In the genomic region with DNA sequence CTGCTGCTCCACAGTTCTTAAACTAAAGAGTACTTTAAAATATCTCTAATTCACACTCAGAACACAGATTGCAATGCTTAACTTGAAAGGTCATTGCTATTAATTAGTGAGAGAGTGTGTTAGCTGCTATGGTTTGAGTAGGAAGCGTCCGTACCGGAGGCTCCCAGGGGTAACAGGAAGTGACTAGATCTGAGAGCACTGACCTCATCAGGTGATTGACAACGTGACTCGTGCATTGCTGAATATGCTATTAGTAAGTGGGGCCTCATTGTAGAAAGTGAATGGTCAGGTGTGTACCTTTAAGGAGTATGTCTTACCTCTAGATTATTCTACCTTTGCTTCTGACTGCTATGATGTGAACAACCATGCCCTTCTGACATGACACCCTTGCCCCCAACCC, we compare ENCODE assay signal across 30 mouse cellular contexts. TPM values are rescaled to one million over a fixed set of nuclear protein-coding genes. Genes with fewer than 3 reads are reported as not detected.
DNase-seq lines count a peak whose midpoint lies in the region; TF ChIP-seq lines count a peak whose summit lies in the region.
"Had no signal": no experiment of that assay in that cellular context is flagged by ENCODE, and none has a peak within 500 bp of the region (broad histone marks: within the 10 kb centered on the region; RNA-seq: fewer than 3 reads in every experiment).

No protein-coding gene starts in this region.

- dilution Hi-C loops in CH12.LX (cut with MboI; ENCODE audit: extremely low pct_ligation_motif_present, extremely low pct_unique_long_range_greater_than_20kb, low sequenced_read_pairs) = no loop called here

- peaks cover 1% of the 10 kb centered on the region for H3K27me3 ChIP-seq in CH12.LX (replicated peaks)
- H3K27me3 ChIP-seq: embryonic facial prominence, embryonic 12.5 days; intestine, embryonic 15.5 days had no signal

- TF ChIP-seq RAD21 in CH12.LX (IDR thresholded peaks at IDR 0.05; ENCODE audit: low read depth, low read length) = no peak

- no peak overlapping the region for H3K4me3 ChIP-seq in CH12.LX (replicated peaks in 1 of 3; ENCODE audit: low read depth in 2 of 3, low read length in 2 of 3, poor library complexity in 1 of 3)
- H3K4me3 ChIP-seq: embryonic facial prominence, embryonic 12.5 days; heart, adult 2 months; heart, embryonic 12.5 days; hindbrain, embryonic 10.5 days; hindbrain, embryonic 15.5 days; intestine, embryonic 15.5 days; liver, embryonic 15.5 days; midbrain, embryonic 12.5 days; myocyte had no signal

- in situ Hi-C loops in CH12.LX (cut with MboI; ENCODE audit: low pct_ligation_motif_present, low pct_unique_long_range_greater_than_20kb, low sequenced_read_pairs) = no loop called here

- H3K4me1 ChIP-seq in CH12.LX (ENCODE audit: control insufficient read depth in 1 of 2, insufficient read depth in 2 of 2) = no peaks in the 10 kb centered on the region
- H3K4me1 ChIP-seq: hindbrain, embryonic 15.5 days had no signal

- H3K36me3 ChIP-seq in CH12.LX (replicated peaks in 1 of 2; ENCODE audit: control insufficient read depth in 1 of 2, insufficient read depth in 1 of 2, low read length in 1 of 2) = no peaks in the 10 kb centered on the region
- H3K36me3 ChIP-seq: embryonic facial prominence, embryonic 12.5 days; heart, embryonic 12.5 days; hindbrain, embryonic 10.5 days; hindbrain, embryonic 15.5 days; intestine, embryonic 15.5 days; liver, embryonic 15.5 days; midbrain, embryonic 12.5 days had no signal

- H3K4me2 ChIP-seq in CH12.LX (ENCODE audit: insufficient read depth, low read depth, poor library complexity, severe bottlenecking) = no peak overlapping the region
- H3K4me2 ChIP-seq: embryonic facial prominence, embryonic 12.5 days; heart, embryonic 12.5 days; hindbrain, embryonic 15.5 days; intestine, embryonic 15.5 days; liver, embryonic 15.5 days; lung, embryonic 14.5 days; midbrain, embryonic 12.5 days had no signal

- H3K9me3 ChIP-seq in CH12.LX (replicated peaks; ENCODE audit: low read length) = no peaks in the 10 kb centered on the region
- H3K9me3 ChIP-seq: embryonic facial prominence, embryonic 12.5 days; heart, embryonic 12.5 days; hindbrain, embryonic 10.5 days; hindbrain, embryonic 15.5 days; intestine, embryonic 15.5 days; liver, embryonic 15.5 days; midbrain, embryonic 12.5 days had no signal

- no peak for TF ChIP-seq CTCF in CH12.LX (conservative IDR thresholded peaks at IDR 0.05 in 1 of 2, IDR thresholded peaks at IDR 0.05 in 1 of 2; ENCODE audit: low read depth in 2 of 2, low read length in 2 of 2)

- no peaks in the 10 kb centered on the region for H3K79me2 ChIP-seq in CH12.LX (replicated peaks; ENCODE audit: control insufficient read depth, extremely low read depth, insufficient read depth, poor library complexity, severe bottlenecking)

- no peak for DNase-seq in CH12.LX (ENCODE audit: extremely low read depth)
- peak; percentile 44 for DNase-seq in induced T-regulatory cell, adult 2 months (ENCODE audit: low read depth)
- DNase-seq in naive thymus-derived CD4-positive, alpha-beta T cell, adult 2 months (ENCODE audit: low read depth) = peak; percentile 13
- DNase-seq in spleen, postnatal 10 days (ENCODE audit: low spot score in 2 of 2) = no peak
- DNase-seq in ovary, postnatal 10 days (ENCODE audit: low spot score) = no peak
- DNase-seq in spleen, adult 12 weeks (ENCODE audit: low spot score) = no peak
- DNase-seq: adrenal gland, adult 8-10 months; cerebellum, adult 2 months; cerebellum, postnatal 25 days; embryo, embryonic 11 days; gastrocnemius, postnatal 25 days; heart, adult 2 months; kidney, adult 8-10 months; layer of hippocampus, postnatal 36 days; liver; lung, embryonic 14.5 days; lung, postnatal 14 days; right cerebral cortex, postnatal 25 days; spleen, adult 18-20 months; thymus, adult 2 months; thymus, postnatal 36 days had no signal

- H3K27ac ChIP-seq in CH12.LX (ENCODE audit: insufficient read depth, low read depth) = no peak overlapping the region
- H3K27ac ChIP-seq: embryonic facial prominence, embryonic 12.5 days; heart, adult 2 months; hindbrain, embryonic 10.5 days; hindbrain, embryonic 15.5 days; intestine, embryonic 15.5 days; kidney, postnatal 0 days; liver, embryonic 15.5 days; midbrain, embryonic 12.5 days had no signal

- H3K9ac ChIP-seq in CH12.LX (ENCODE audit: insufficient read depth, low read depth) = no peak overlapping the region
- H3K9ac ChIP-seq: embryonic facial prominence, embryonic 12.5 days; heart, embryonic 12.5 days; hindbrain, embryonic 15.5 days; intestine, embryonic 15.5 days; liver, embryonic 15.5 days; lung, embryonic 14.5 days; midbrain, embryonic 12.5 days had no signal

- TF ChIP-seq EP300 in CH12.LX (IDR thresholded peaks at IDR 0.05; ENCODE audit: low read length) = no peak

- TF ChIP-seq POLR2A in CH12.LX (IDR thresholded peaks at IDR 0.05; ENCODE audit: low read depth, low read length) = no peak

TF ChIP-seq in CH12.LX, 34 proteins besides CTCF, POLR2A, EP300 and RAD21:
- TF ChIP-seq RCOR1 (conservative IDR thresholded peaks at IDR 0.05; ENCODE audit: low read depth, low read length) (no peak), BHLHE40 (IDR thresholded peaks at IDR 0.05; ENCODE audit: low read depth, low read length) (peak; percentile 67)

RNA-seq across cellular contexts. Expression of gene Rcn1, which starts 31.3 kb away (rescaled TPM):
- total RNA-seq in CH12.LX (2012; rRNA removed) (10.3 and 10.5 TPM in 2 replicates), CH12.LX (2014; rRNA removed) (22.8 and 27.6 TPM in 2 replicates)
- polyA plus RNA-seq in CH12.LX (2012; ENCODE audit: insufficient read length, low read depth) = 23.4 and 27.6 TPM in 2 replicates

Comparison
In these comparisons a context has a peak if more than half of its experiments do, and no peak if none do; other contexts are left out.
1. DNase-seq: peak in induced T-regulatory cell, adult 2 months (single experiment) and naive thymus-derived CD4-positive, alpha-beta T cell, adult 2 months (single experiment); none in CH12.LX (single experiment), spleen, postnatal 10 days (0 of 2), ovary, postnatal 10 days (single experiment) and spleen, adult 12 weeks (single experiment).